Mouse (Mus musculus): Measurements from ENCODE around the gene Bloc1s3. TPM values are rescaled to one million over a fixed set of nuclear protein-coding genes. Genes with fewer than 3 reads are reported as not detected.

The Bloc1s3 gene
- polyA plus RNA-seq, 1 experiment from 2014 or later, result 3.0 TPM

GRCm38 (mm10) chr7:19508924-19509568 is 879 bp upstream of the Bloc1s3 start:
- peak overlapping the region; percentile 60 for H3K9ac ChIP-seq (ENCODE audit: low read depth, low read length)
- no peaks in the 10 kb centered on the region for H3K9me3 ChIP-seq (replicated peaks; ENCODE audit: low read length)
- H3K4me3 ChIP-seq (replicated peaks; ENCODE audit: low read depth, low read length), result peak overlapping the region; percentile 57
- H3K4me2 ChIP-seq (ENCODE audit: low read length), result peak overlapping the region; percentile 94
- 5% methylated on average over 15 of the region's 15 CpGs for WGBS
- H3K27me3 ChIP-seq (ENCODE audit: insufficient read depth, low read length), result no peaks in the 10 kb centered on the region
- ATAC-seq (replicated peaks; ENCODE audit: low FRiP score, low read depth), result 0 out of 2 replicates have a peak, but pooled peaks have one; percentile 0
- DNase-seq (ENCODE audit: low spot score), result no peak
- peak overlapping the region; percentile 84; the same call in 1 of the 2 replicates for H3K27ac ChIP-seq
- TF ChIP-seq CTCF (IDR thresholded peaks at IDR 0.05; ENCODE audit: low read depth), result no peak
- no peaks in the 10 kb centered on the region for H3K36me3 ChIP-seq (ENCODE audit: insufficient read depth, low read length)
- peaks cover 15% of the 10 kb centered on the region; the same call in 1 of the 2 replicates for H3K4me1 ChIP-seq (replicated peaks; ENCODE audit: insufficient read depth, low read length)

GRCm38 (mm10) chr7:19507612-19507981 is 570 bp downstream of the Bloc1s3 start:
- H3K27ac ChIP-seq, result no peak overlapping the region; the same call in 1 of the 2 replicates
- ATAC-seq (replicated peaks; ENCODE audit: low FRiP score, low read depth), result no peak
- 5% methylated on average over 18 of the region's 18 CpGs for WGBS

DNA sequence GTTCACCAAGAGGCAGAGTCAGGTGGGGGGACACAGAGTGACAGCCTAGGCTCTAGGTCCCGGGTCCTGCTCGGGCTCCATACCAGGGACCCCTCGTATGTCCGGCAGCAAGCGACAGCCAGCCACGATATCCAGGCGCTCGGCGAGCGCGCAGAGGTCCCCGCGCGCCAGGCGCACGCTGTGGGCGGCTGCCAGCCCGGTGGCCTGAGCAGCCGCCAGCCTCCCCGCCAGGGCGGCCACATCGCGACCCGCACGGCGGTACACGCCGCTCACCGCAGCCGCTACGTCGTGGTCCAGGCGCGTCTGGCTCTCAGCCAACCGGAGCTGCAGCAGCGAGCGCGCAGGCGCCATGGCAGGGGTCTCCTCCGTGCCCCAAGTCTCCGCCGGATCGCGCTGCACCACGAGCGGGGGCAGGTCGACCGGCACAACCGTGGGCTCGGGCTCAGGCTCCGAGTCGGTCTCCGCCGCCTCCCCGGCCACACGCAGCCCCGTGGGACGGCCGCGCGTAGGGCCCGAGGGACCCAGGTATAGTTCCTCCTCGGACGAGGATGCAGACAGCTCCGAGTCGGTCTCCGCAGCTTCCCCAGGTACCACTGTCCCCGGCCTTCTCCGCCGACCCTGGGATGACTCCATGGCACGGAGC is 1.1 kb downstream of the Bloc1s3 start:
- Histone ChIP-seq H3K4me1 (replicated peaks; ENCODE audit: insufficient read depth, low read length) (peaks cover 15% of the 10 kb centered on the region; the same call in 1 of the 2 replicates), H3K27me3 (ENCODE audit: insufficient read depth, low read length) (no peaks in the 10 kb centered on the region), H3K36me3 (ENCODE audit: insufficient read depth, low read length) (no peaks in the 10 kb centered on the region), H3K4me2 (ENCODE audit: low read length) (peak overlapping the region; percentile 94), H3K9ac (ENCODE audit: low read depth, low read length) (peak overlapping the region; percentile 53), H3K27ac (no peak overlapping the region), H3K9me3 (replicated peaks; ENCODE audit: low read length) (no peaks in the 10 kb centered on the region), H3K4me3 (replicated peaks; ENCODE audit: low read depth, low read length) (peak overlapping the region; percentile 57)
- ATAC-seq (replicated peaks; ENCODE audit: low FRiP score, low read depth) (no peak), DNase-seq (ENCODE audit: low spot score) (no peak)
- under 1% methylated on average over 71 of the region's 71 CpGs for WGBS
- no peak for TF ChIP-seq CTCF (IDR thresholded peaks at IDR 0.05; ENCODE audit: low read depth)

More at GRCm38 (mm10) chr7:19507612-19507981, 570 bp downstream of the Bloc1s3 start:
- Histone ChIP-seq H3K9ac (ENCODE audit: low read depth, low read length) (peak overlapping the region; percentile 69), H3K4me2 (ENCODE audit: low read length) (peak overlapping the region; percentile 94), H3K27me3 (ENCODE audit: insufficient read depth, low read length) (no peaks in the 10 kb centered on the region), H3K4me1 (replicated peaks; ENCODE audit: insufficient read depth, low read length) (peaks cover 15% of the 10 kb centered on the region; the same call in 1 of the 2 replicates), H3K4me3 (replicated peaks; ENCODE audit: low read depth, low read length) (peak overlapping the region; percentile 57), H3K36me3 (ENCODE audit: insufficient read depth, low read length) (no peaks in the 10 kb centered on the region), H3K9me3 (replicated peaks; ENCODE audit: low read length) (no peaks in the 10 kb centered on the region)
- no peak for DNase-seq (ENCODE audit: low spot score)
- no peak for TF ChIP-seq CTCF (IDR thresholded peaks at IDR 0.05; ENCODE audit: low read depth)

DNA sequence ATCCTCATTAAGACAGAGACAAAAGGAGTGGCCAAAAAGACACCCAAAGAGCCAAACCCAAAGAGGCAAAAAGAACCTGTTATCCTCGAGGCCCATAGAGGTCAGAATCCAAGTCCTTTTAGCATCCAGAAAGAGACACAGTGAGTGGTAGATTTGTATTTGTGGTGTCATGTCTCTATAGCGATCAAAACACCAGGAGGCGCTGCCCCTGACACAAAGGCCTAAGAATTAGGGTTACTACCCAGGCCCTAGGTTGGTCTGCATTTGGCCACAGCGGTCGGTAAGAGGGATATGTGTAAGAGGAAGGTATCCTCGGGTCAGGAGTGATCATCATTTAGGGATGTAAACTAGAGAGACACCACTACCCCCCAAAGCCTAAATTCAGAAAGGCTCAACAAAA is 1.8 kb downstream of the Bloc1s3 start:
- 42% methylated on average over 6 of the region's 6 CpGs for WGBS
- no peak for ATAC-seq (replicated peaks; ENCODE audit: low FRiP score, low read depth)
- TF ChIP-seq CTCF (IDR thresholded peaks at IDR 0.05; ENCODE audit: low read depth), result peak; percentile 43; the same call in 1 of the 2 replicates

DNA sequence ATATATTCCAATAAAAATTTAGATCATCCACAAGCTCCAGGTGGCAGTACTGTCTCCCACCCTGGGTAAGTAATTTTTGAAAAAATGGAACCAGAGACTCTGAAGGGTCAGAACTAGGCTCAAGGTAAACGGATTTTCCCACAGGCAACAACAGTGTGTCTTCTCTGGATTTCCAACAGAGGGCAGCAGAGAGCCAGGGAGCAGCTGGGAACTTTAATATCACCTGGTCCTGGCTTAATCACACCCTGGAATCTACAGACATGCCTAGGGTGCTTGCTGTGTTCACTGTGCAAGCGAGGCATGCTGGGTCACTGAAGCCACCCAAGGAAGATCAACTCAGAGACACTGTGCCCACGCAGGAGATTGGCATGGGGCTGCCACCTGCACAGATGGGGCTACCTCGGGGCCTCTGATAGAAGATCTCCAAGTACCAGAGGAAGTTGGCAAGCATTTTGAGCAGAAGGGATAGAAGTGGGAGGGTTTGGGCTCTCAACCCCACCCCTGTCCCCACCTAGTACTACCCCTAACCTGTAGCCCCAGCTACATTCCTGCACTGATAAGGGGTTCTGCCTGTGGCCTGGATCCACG is 4.6 kb downstream of the Bloc1s3 start:
- H3K4me3 ChIP-seq (replicated peaks; ENCODE audit: low read depth, low read length), result no peak overlapping the region
- WGBS, result 27% methylated on average over 5 of the region's 5 CpGs
- no peak overlapping the region for H3K9ac ChIP-seq (ENCODE audit: low read depth, low read length)
- TF ChIP-seq CTCF (IDR thresholded peaks at IDR 0.05; ENCODE audit: low read depth), result peak; percentile 92
- H3K27ac ChIP-seq, result no peak overlapping the region
- no peaks in the 10 kb centered on the region for H3K9me3 ChIP-seq (replicated peaks; ENCODE audit: low read length)
- ATAC-seq (replicated peaks; ENCODE audit: low FRiP score, low read depth) (0 out of 2 replicates have a peak, but pooled peaks have one; percentile 5), DNase-seq (ENCODE audit: low spot score) (peak; percentile 80)
- H3K36me3 ChIP-seq (ENCODE audit: insufficient read depth, low read length), result no peaks in the 10 kb centered on the region
- H3K27me3 ChIP-seq (ENCODE audit: insufficient read depth, low read length), result no peaks in the 10 kb centered on the region
- H3K4me2 ChIP-seq (ENCODE audit: low read length), result no peak overlapping the region
- peaks cover 11% of the 10 kb centered on the region; the same call in 1 of the 2 replicates for H3K4me1 ChIP-seq (replicated peaks; ENCODE audit: insufficient read depth, low read length)

More for the DNA sequence above, 1.8 kb downstream of the Bloc1s3 start:
- H3K27me3 ChIP-seq (ENCODE audit: insufficient read depth, low read length), result no peaks in the 10 kb centered on the region
- no peaks in the 10 kb centered on the region for H3K36me3 ChIP-seq (ENCODE audit: insufficient read depth, low read length)
- H3K9me3 ChIP-seq (replicated peaks; ENCODE audit: low read length), result no peaks in the 10 kb centered on the region
- H3K4me2 ChIP-seq (ENCODE audit: low read length), result peak overlapping the region; percentile 94
- no peak for DNase-seq (ENCODE audit: low spot score)
- H3K27ac ChIP-seq, result no peak overlapping the region
- peaks cover 15% of the 10 kb centered on the region; the same call in 1 of the 2 replicates for H3K4me1 ChIP-seq (replicated peaks; ENCODE audit: insufficient read depth, low read length)
- H3K4me3 ChIP-seq (replicated peaks; ENCODE audit: low read depth, low read length), result no peak overlapping the region
- no peak overlapping the region for H3K9ac ChIP-seq (ENCODE audit: low read depth, low read length)

DNA sequence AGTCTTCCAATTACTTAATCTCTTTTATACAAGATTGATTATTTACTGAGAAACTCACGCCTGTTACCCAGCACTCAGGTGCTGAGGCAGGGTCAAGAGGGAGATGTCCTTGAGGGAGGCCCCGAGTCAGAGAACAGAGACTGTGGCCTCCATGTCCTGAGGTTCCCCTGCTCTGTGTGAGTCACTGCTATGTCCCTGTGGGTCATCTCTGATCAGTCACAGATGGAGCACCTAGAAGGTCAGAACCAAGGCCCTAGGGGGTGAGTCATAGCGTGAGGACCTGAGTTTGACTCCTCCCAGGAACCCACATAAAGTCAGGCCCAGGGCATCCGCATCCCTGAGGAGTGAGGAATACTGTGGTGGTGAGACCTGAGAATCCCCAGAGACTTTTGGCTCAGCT is 6.5 kb downstream of the Bloc1s3 start:
- Histone ChIP-seq H3K4me3 (replicated peaks; ENCODE audit: low read depth, low read length) (no peak overlapping the region), H3K4me2 (ENCODE audit: low read length) (no peak overlapping the region), H3K9ac (ENCODE audit: low read depth, low read length) (no peak overlapping the region), H3K36me3 (ENCODE audit: insufficient read depth, low read length) (no peaks in the 10 kb centered on the region), H3K4me1 (replicated peaks; ENCODE audit: insufficient read depth, low read length) (no peaks in the 10 kb centered on the region), H3K9me3 (replicated peaks; ENCODE audit: low read length) (no peaks in the 10 kb centered on the region), H3K27me3 (ENCODE audit: insufficient read depth, low read length) (no peaks in the 10 kb centered on the region), H3K27ac (peak overlapping the region; percentile 3; the same call in 1 of the 2 replicates)
- no peak for ATAC-seq (replicated peaks; ENCODE audit: low FRiP score, low read depth)
- no peak for DNase-seq (ENCODE audit: low spot score)
- TF ChIP-seq CTCF (IDR thresholded peaks at IDR 0.05; ENCODE audit: low read depth), result no peak
- 82% methylated on average over 4 of the region's 4 CpGs for WGBS
